Mouse (Mus musculus): Measurements from ENCODE around the gene Ube2ql1.

Ube2ql1 gene

DNA sequence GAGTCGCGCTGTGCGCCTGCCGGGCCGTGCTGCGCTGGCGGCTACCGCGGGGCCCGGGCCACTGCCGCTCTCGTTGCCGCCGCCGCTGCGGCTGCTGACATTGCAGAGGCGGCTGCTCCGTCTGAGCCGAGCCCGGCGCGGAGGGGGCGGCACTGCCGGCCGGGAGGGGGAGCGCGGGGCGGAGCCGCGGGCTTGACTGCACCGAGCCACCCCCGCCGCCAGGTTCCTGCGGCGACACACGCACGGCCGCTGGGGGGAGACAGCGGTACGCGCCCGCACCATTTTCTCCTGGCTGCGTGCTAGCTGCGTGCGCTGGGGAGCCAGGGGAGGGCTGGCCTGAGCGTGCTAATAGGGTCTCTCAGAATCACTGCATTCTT, at the start of gene Ube2ql1:
Gene Ube2ql1, minus strand, starts transcription at position 131 of the 377 bp plus-strand sequence.
- DNase-seq, result peak; percentile 92

GRCm38 (mm10) chr13:69788704-69789103, 49.0 kb upstream of the Ube2ql1 start:
- DNase-seq, result no peak

- peak; percentile 52 for DNase-seq
Observed at GRCm38 (mm10) chr13:69778221-69778620, 38.5 kb upstream of the Ube2ql1 start.

DNA sequence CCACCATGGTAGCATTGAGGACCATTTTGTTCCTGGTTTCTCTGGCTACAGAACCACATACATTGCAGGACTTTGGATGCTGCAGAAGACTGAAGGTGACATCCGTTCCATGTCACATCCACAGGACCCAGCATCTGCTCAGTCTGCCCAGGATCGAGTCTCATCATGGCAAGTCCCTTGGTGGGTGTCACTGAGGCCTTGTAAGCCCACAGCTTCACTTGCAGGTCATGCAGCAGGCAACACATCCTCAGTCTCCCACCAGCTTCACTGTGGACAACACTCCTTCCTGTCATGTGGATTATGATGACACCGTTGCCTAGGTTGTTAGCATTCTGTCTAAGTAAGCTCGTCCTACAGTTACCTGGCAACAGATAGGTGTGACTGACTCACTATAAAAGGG, 32.7 kb upstream of the Ube2ql1 start:
- DNase-seq, result no peak

- no peak for DNase-seq
Observed at GRCm38 (mm10) chr13:69770538-69771456, 31.1 kb upstream of the Ube2ql1 start.

- DNase-seq, result no peak
Observed at GRCm38 (mm10) chr13:69768152-69768551, 28.5 kb upstream of the Ube2ql1 start.

GRCm38 (mm10) chr13:69764646-69765045, 25.0 kb upstream of the Ube2ql1 start:
- DNase-seq, result no peak

DNA sequence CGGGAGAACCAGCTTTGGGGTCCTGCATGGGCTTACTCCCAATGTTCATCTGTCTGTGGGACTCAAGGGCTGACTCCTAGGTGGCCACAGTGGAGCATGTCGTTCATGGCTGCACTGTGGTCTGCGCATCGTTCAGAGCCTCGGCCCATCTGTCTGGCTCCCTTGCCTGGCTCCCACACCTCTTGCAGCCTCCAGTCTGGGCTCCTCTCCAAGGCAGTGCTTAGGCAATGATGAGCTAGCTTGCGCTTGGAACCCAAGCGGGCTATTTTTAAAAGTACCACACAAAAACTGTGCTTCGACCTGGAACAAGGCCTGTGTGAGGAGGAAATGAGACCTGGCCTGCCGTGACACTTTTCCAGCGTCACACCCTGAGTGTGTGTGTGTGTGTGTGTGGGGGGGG, 21.7 kb upstream of the Ube2ql1 start:
- peak; percentile 83 for DNase-seq

GRCm38 (mm10) chr13:69758979-69759378, 19.3 kb upstream of the Ube2ql1 start:
- no peak for DNase-seq

DNA sequence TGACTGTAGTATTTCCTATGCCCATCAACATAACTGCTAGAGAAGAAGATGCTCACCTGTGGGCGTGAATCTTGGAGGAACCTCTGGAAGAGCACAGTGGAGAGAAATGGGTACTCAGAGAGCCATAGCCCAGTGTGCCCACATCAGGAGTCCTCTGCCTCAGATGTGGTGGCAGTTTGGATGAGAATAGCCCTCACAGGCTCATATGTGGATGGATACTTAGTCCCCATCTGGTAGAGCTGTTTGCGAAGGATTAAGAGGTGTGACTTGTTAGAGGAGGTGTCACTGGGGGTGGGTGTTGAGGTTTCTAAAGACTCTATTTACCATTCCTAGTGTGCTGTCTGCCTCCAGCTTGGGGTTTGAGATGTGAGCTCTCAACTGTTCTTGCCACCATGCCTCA, 13.2 kb upstream of the Ube2ql1 start:
- no peak for DNase-seq

DNA sequence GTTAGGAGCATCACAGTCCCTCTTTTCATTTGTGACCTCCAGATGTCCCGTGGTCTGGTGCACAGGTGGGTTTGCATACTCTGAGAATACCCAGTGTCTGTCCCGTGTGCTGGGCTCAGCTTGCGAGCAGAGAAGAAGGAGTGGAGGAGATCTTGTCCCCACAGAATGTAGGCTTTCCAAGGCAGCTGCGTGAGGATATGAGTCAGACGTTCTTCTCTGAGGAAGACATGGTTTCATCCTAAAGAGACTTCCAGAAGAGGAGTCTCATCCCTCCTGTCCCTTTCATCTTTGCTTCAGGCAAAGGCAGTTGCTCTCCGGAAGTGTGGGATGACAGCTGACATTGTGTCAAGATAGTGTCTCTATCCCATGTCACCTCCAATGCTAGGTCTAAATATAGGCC, 11.8 kb upstream of the Ube2ql1 start:
- no peak for DNase-seq

DNA sequence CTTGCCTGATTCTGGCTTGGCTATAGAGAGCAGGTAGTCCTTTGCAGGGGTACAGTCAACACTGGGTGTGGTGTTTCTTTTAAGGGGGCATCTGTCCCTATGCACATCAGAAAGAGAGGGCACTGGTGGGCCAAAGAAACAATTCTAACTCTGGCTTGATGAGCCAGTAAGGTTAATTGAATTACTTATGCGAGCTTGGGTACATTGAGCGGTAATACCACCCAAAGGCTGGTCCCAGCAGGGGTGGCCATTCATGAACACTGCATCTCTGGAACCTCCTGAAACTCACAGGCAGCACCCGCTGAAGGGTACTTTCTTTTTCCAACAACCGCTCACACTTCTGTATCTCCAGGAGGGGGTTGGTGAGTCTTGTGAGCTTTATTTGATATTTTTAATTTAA, 9.1 kb upstream of the Ube2ql1 start:
- no peak for DNase-seq

DNA sequence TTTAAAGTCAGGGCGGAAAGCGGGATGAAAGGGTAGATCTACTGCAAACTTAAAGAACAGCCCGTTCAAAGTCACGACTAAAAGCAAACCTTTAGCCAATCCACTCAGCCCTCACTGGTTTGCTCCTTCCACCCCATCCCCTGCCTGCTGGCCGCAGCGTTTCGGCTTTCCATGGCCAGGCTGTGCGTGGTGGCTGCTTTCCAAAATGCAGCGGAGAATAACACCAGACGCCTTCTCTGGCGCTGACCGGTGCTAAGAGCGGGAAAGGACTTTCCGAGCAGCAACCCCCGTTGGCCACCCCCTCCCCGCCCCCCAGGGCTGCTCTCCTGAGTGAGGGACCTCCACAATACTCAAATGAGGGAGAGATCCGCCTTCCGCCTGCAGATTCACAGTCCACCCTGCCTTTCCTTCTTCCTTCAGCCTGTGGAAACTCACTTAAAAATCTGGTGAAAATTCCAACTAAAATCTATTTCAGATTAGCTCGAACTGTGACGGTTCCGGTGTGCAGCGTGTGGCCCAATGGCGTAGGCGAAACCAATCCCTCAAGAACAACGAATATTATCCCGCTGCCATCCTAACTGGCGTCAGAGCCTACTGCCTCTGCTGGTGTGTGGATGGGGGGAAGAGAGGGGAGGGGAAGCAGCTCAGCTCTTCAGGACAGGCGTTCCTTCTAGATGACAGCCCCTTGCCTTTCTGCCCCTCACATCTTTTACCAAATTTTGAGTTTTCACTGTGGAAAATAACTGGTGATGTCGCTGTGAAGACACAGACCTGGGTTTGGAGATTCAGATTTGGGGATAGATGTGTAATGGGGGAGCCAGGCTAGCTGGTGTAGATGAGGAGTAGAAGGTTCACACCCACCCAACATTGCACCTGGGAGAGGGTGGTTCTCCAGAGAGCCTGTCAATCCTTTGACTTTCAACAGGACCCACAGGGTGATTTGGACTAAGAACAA, 919 bp upstream of the Ube2ql1 start:
- peak; percentile 57 for DNase-seq

- peak; percentile 52 for DNase-seq
Observed at GRCm38 (mm10) chr13:69739091-69739758, 464 bp downstream of the Ube2ql1 start.

DNA sequence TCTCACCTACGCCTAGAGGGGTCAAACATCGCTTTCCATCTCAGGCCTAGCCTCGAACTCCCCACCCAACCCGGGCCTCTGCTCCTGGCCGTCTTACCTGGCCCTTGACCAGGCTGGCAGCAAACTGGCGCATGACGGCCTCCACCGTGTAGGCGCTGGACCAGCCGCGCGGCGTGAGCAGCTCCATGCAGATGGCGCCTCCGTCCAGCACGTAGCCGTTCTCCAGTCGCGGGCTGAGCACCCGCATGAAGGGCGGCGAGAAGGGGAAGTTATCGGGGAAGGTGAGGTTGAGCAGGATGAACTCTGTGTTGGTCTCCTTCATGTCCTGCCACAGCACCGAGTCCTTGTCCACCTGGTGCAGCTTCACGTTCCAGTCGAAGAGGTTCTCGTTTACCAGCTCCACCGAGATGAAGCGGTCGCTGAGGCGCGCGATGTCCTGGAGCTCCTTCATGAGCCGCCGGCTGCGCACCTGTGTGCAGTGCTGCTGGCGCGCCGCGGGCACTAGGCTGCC, 1.2 kb downstream of the Ube2ql1 start:
- DNase-seq, result peak; percentile 56

DNA sequence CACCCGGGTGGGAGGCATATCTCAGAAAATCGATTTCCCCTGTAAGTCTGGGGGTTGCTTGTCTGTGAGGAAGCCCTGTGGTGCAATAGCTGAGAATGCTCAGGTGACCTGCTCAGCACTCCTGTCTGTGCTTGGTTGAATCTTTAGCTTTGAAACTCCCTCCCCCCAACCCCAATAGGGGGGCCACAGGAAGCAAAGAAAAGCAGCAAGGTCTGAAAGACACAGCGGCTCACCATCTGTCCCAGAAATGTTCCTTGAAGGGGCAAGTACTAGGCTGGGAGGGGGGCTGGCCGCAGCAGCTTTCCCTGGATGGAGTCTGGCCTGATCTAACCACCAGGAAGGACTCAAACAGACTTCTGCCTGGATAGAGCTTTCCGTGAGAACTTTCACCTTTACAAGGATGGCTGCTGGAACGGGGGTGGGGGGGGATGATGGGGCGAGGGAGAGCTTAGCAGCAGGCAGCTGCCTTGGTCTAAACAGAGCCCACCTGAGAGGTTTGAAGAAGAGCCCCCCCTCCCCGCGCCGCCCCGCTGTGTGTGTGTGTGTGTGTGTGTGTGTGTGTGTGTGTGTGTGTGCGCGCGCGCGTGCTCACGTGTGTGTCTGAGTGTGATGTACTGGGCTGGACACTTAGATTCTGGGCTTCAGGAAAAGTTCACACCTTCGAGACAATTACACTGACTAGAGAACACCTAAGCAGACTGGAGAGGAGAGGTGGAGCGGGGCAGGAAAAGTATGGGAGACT, 2.1 kb downstream of the Ube2ql1 start:
- no peak for DNase-seq

GRCm38 (mm10) chr13:69732636-69733035, 7.1 kb downstream of the Ube2ql1 start:
- no peak for DNase-seq

- DNase-seq, result no peak
Observed at GRCm38 (mm10) chr13:69725376-69725775, 14.3 kb downstream of the Ube2ql1 start.

GRCm38 (mm10) chr13:69721141-69721540, 18.5 kb downstream of the Ube2ql1 start:
- DNase-seq, result no peak

GRCm38 (mm10) chr13:69717860-69718598, 21.7 kb downstream of the Ube2ql1 start:
- DNase-seq, result no peak

GRCm38 (mm10) chr13:69708236-69708635, 31.5 kb downstream of the Ube2ql1 start:
- DNase-seq, result peak; percentile 22
